Mouse (Mus musculus) CH12.LX (cell line): ENCODE data around the gene Cry2.
A peak's percentile ranks its signal among the peaks of the same experiment; 100 is the strongest.

Source experiments
- JUN ChIP-seq: IDR thresholded peaks from 2 replicates; pipeline ENCODE4 v1.6.1; 2011; ENCODE audit warnings: low read depth, mild to moderate bottlenecking, low read length, improper control_type of control experiment, moderate library complexity; ENCODE audit not compliant: insufficient read depth
- MAFK ChIP-seq: IDR thresholded peaks from 2 replicates; pipeline ENCODE4 v1.6.1; 2011; ENCODE audit warnings: low read length, improper control_type of control experiment; ENCODE audit not compliant: insufficient replicate concordance
- MYC ChIP-seq: IDR thresholded peaks from 2 replicates; pipeline ENCODE4 v1.6.1; 2011; ENCODE audit warnings: low read depth, mild to moderate bottlenecking, improper control_type of control experiment, low read length
- POLR2A ChIP-seq: IDR thresholded peaks from 2 replicates; pipeline ENCODE4 v1.6.1; 2011; ENCODE audit warnings: low read depth, mild to moderate bottlenecking, improper control_type of control experiment, low read length

- TF ChIP-seq JUN (no peak), MAFK (no peak), POLR2A (peak; percentile 45; the same call in 1 of the 2 replicates), MYC (no peak)
Measured at GRCm38 (mm10) chr2:92374514-92374913, 59.3 kb downstream of the Cry2 start, which contains the start of the genes Pex16 and Large2.
